Mouse (Mus musculus) midbrain, embryonic 12.5 days (tissue): ENCODE measurements around the gene Anxa3. TPM values are rescaled to one million over a fixed set of nuclear protein-coding genes. Genes with fewer than 3 reads are reported as not detected.

Experiments
- ATAC-seq: fragments of 200-750 bp; cut with Nextera tagmentation; 2 replicates; pipeline ENCODE4 v1.8.0; 2017; ENCODE audit warnings: low read depth, moderate TSS enrichment, moderate library complexity; ENCODE audit not compliant: low FRiP score
- H3K27ac ChIP-seq: fragments of 300-500 bp; sonication (generic); replicated peaks from 2 replicates; pipeline ENCODE4 v1.5.1; 2016; ENCODE audit warnings: mild to moderate bottlenecking
- H3K27me3 ChIP-seq: fragments of 300-500 bp; sonication (generic); 2 replicates; pipeline ENCODE4 v1.6.1; 2016; ENCODE audit warnings: mild to moderate bottlenecking
- H3K36me3 ChIP-seq: fragments of 300-500 bp; sonication (generic); 2 replicates; pipeline ENCODE4 v1.6.1; 2016
- H3K4me1 ChIP-seq: fragments of 300-500 bp; sonication (generic); 2 replicates; pipeline ENCODE4 v1.6.1; 2016
- H3K4me2 ChIP-seq: fragments of 300-500 bp; sonication (generic); replicated peaks from 2 replicates; pipeline ENCODE4 v1.6.1; 2016; ENCODE audit warnings: mild to moderate bottlenecking, moderate library complexity
- H3K4me3 ChIP-seq: fragments of 300-500 bp; sonication (generic); 2 replicates; pipeline ENCODE4 v1.5.1; 2016; ENCODE audit warnings: mild to moderate bottlenecking
- H3K9ac ChIP-seq: fragments of 300-500 bp; sonication (generic); replicated peaks from 2 replicates; pipeline ENCODE4 v1.6.1; 2016; ENCODE audit warnings: mild to moderate bottlenecking, moderate library complexity
- H3K9me3 ChIP-seq: fragments of 300-500 bp; sonication (generic); 2 replicates; pipeline ENCODE4 v1.6.1; 2016; ENCODE audit warnings: mild to moderate bottlenecking
- WGBS: fragments of 180-500 bp; shearing (Covaris S2); methylation state at CpG from one replicate; pipeline ENCODE4 v1.1.7; 2016; 5-methylcytosine and 5-hydroxymethylcytosine counted together
- polyA plus RNA-seq: library from polyadenylated mRNA; unstranded; fragments of >200 nt; fragmentation: Nextera tagmentation; extraction: Ambion mirVana; gene quantifications from 2 replicates; pipeline ENCODE4 v1.2.1, GENCODE M21; 2016

The Anxa3 gene
- polyA plus RNA-seq, 1 experiment from 2014 or later = 50.5 TPM

DNA sequence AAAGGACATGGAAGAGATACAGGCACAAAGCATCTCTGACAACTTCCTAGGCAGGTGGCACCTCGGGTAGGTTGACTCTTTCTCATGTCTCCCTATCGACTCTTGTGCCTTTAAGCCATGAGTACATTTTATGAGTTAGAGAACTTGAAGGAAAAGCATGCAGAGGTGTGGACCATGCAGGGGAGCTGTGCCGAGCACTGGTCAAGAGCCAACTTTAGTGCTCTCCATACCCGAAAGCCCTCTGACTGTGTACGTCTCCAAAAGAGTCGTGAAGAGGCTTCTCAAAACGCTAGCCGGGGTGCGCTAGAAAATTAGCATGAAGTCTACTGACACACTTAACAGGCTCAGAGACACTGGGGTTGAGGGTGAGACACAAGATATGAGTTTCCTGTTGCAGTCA, 6.0 kb downstream of the Anxa3 start:
- Histone ChIP-seq H3K9me3 (no peaks in the 10 kb centered on the region), H3K4me3 (no peak overlapping the region), H3K27me3 (peaks cover 4% of the 10 kb centered on the region), H3K4me1 (no peaks in the 10 kb centered on the region), H3K36me3 (no peaks in the 10 kb centered on the region), H3K9ac (no peak overlapping the region), H3K4me2 (no peak overlapping the region), H3K27ac (no peak overlapping the region)
- WGBS = 90% methylated on average over 9 of the region's 9 CpGs
- no peak for ATAC-seq

- no peak overlapping the region for H3K9ac ChIP-seq
- H3K36me3 ChIP-seq = no peaks in the 10 kb centered on the region
- H3K27me3 ChIP-seq = peaks cover 4% of the 10 kb centered on the region
- ATAC-seq = no peak
- H3K4me2 ChIP-seq = no peak overlapping the region
- H3K4me3 ChIP-seq = no peak overlapping the region
- H3K4me1 ChIP-seq = no peaks in the 10 kb centered on the region
- H3K27ac ChIP-seq = no peak overlapping the region
- no peaks in the 10 kb centered on the region for H3K9me3 ChIP-seq
- WGBS = 92% methylated on average over 9 of the region's 9 CpGs
Measured at GRCm38 (mm10) chr5:96799969-96800368, 6.8 kb downstream of the Anxa3 start.

DNA sequence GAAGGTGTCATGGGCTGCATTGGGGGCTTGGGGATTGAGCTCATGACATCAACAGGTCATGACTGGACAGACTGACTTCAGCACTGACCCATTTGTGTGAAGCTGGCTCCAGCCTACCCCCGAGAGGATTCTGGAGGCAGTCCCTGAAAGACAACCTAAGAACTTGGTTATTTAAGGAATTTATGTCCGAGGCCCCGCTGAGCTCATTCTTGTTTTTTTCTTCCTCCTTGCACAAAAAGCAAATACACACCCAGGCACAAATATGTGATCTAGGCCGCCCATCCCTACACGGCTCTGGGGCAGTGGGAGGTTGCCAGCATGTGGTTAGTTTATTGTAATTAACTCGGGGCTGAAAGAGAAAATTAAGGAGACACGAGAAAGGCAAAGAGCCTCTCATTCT, 9.0 kb downstream of the Anxa3 start:
- Histone ChIP-seq H3K27me3 (no peaks in the 10 kb centered on the region), H3K27ac (no peak overlapping the region), H3K36me3 (no peaks in the 10 kb centered on the region), H3K4me3 (no peak overlapping the region), H3K4me2 (no peak overlapping the region), H3K9me3 (no peaks in the 10 kb centered on the region), H3K4me1 (no peaks in the 10 kb centered on the region), H3K9ac (no peak overlapping the region)
- no peak for ATAC-seq
- 40% methylated on average over 7 of the region's 7 CpGs for whole genome bisulfite sequencing

DNA sequence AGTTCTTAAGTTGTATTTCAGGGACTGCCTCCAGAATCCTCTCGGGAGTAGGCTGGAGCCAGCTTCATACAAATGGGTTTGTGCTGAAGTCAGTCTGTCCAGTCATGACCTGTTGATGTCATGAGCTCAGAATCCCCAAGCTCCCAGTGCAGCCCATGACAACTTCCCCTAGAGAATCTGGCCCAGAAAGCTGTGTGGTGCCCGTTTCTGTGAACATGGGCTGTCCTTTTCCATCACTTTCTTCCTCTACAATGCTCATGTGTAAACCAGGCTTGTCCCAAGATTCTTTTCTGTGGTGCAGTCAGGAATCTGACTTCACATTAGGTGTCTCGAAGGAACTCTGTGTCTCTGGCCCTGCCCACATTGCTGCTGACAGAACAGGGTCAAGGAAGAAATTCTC, 10.0 kb downstream of the Anxa3 start:
- H3K9ac ChIP-seq = no peak overlapping the region
- no peaks in the 10 kb centered on the region for H3K4me1 ChIP-seq
- H3K4me2 ChIP-seq = no peak overlapping the region
- H3K27me3 ChIP-seq = no peaks in the 10 kb centered on the region
- no peak overlapping the region for H3K4me3 ChIP-seq
- H3K36me3 ChIP-seq = no peaks in the 10 kb centered on the region
- H3K27ac ChIP-seq = no peak overlapping the region
- no peak for ATAC-seq
- H3K9me3 ChIP-seq = no peaks in the 10 kb centered on the region
- WGBS = 61% methylated on average over 3 of the region's 3 CpGs

- Histone ChIP-seq H3K9ac (no peak overlapping the region), H3K4me1 (no peaks in the 10 kb centered on the region), H3K9me3 (no peaks in the 10 kb centered on the region), H3K27me3 (no peaks in the 10 kb centered on the region), H3K4me3 (no peak overlapping the region), H3K36me3 (no peaks in the 10 kb centered on the region), H3K27ac (no peak overlapping the region), H3K4me2 (no peak overlapping the region)
- WGBS = 90% methylated on average over 4 of the region's 4 CpGs
- ATAC-seq = no peak
Measured at GRCm38 (mm10) chr5:96804304-96804703, 11.2 kb downstream of the Anxa3 start.

GRCm38 (mm10) chr5:96804813-96805212, 11.7 kb downstream of the Anxa3 start:
- Histone ChIP-seq H3K27ac (no peak overlapping the region), H3K4me3 (no peak overlapping the region), H3K36me3 (no peaks in the 10 kb centered on the region), H3K4me2 (no peak overlapping the region), H3K9ac (no peak overlapping the region), H3K9me3 (no peaks in the 10 kb centered on the region), H3K4me1 (no peaks in the 10 kb centered on the region), H3K27me3 (no peaks in the 10 kb centered on the region)
- 74% methylated on average over 3 of the region's 3 CpGs for whole genome bisulfite sequencing
- no peak for ATAC-seq

DNA sequence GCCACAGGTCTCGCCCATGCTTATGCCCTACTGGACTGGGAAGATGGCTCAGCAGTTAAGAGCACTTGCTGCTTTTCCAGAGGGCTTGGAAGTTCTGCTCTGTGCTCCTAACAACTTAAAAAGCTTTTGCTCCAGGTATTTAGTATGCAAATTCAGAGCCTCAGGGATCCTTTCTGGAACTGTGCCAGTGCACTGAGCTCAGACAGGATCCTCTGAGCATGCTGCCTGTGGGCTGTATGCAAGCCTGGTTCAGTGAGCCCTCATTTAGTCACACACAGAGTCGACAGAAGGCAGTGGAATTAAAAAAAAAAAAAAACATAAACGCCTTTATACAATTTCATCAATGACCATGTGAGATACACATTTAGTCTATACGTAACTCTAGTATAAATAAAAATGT, 17.5 kb downstream of the Anxa3 start:
- 74% methylated on average over 4 of the region's 4 CpGs for WGBS

DNA sequence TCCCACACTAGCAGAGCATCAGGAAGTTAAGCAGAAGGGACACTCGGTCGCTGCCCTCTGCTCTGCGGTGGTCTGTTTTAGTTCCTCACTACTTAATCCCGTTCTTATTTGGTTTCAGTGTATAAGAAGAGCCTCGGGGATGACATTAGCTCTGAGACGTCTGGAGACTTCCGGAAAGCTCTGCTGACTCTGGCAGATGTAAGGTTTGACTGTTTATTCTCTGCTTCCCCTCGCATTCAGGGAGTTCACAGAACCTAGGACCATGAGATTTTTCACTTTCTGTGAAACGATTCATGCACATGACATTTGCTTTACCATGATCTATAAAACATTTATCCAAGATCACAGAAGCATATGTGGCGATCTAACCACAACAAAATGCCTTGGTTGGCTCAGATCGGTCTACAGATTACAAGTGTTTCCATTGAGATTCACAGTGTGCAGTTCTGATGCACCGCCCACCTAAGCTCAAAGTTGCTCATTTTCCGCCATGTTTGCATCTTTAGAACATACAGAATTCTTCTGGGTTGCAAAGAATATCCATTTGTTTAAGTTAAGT, 31.7 kb downstream of the Anxa3 start:
- H3K27me3 ChIP-seq = no peaks in the 10 kb centered on the region
- H3K36me3 ChIP-seq = no peaks in the 10 kb centered on the region
- no peak overlapping the region for H3K4me2 ChIP-seq
- H3K4me1 ChIP-seq = no peaks in the 10 kb centered on the region
- H3K4me3 ChIP-seq = no peak overlapping the region
- no peak for ATAC-seq
- H3K27ac ChIP-seq = no peak overlapping the region
- no peak overlapping the region for H3K9ac ChIP-seq
- 87% methylated on average over 13 of the region's 13 CpGs for WGBS
- H3K9me3 ChIP-seq = no peaks in the 10 kb centered on the region

More for the DNA sequence above, 17.5 kb downstream of the Anxa3 start:
- no peaks in the 10 kb centered on the region for H3K27me3 ChIP-seq
- H3K4me1 ChIP-seq = no peaks in the 10 kb centered on the region
- no peak overlapping the region for H3K4me2 ChIP-seq
- no peak overlapping the region for H3K9ac ChIP-seq
- no peak overlapping the region for H3K4me3 ChIP-seq
- H3K9me3 ChIP-seq = no peaks in the 10 kb centered on the region
- H3K36me3 ChIP-seq = no peaks in the 10 kb centered on the region
- H3K27ac ChIP-seq = no peak overlapping the region
- ATAC-seq = no peak

DNA sequence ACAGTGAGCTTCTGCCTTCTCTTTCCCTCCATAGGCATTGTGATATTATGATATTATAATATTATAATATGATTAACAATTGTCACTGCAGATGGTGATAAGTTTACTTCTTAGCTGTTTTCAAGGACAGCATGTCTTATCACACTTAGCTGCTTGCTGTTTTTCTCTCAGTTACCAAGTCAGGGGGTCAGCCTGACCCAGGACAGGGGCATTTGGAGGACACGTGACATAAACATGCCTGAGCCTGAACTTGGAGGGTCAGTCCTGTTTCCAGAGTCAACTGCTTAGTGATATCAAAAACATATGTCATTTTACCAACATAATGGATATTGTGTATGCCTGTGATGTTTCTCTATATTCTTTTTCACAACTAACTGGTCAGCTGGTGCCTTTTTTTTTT, 34.0 kb downstream of the Anxa3 start:
- WGBS = 75% methylated on average over 1 of the region's 1 CpGs
- no peak for ATAC-seq

GRCm38 (mm10) chr5:96834338-96834737, 41.2 kb downstream of the Anxa3 start:
- no peak overlapping the region for H3K4me2 ChIP-seq
- no peaks in the 10 kb centered on the region for H3K27me3 ChIP-seq
- 86% methylated on average over 5 of the region's 5 CpGs for WGBS
- H3K36me3 ChIP-seq = no peaks in the 10 kb centered on the region
- H3K9me3 ChIP-seq = no peaks in the 10 kb centered on the region
- H3K4me3 ChIP-seq = no peak overlapping the region
- no peak overlapping the region for H3K9ac ChIP-seq
- no peak for ATAC-seq
- no peak overlapping the region for H3K27ac ChIP-seq
- no peaks in the 10 kb centered on the region for H3K4me1 ChIP-seq

More for the DNA sequence above, 34.0 kb downstream of the Anxa3 start:
- no peak overlapping the region for H3K9ac ChIP-seq
- H3K4me2 ChIP-seq = no peak overlapping the region
- H3K27me3 ChIP-seq = no peaks in the 10 kb centered on the region
- H3K36me3 ChIP-seq = no peaks in the 10 kb centered on the region
- H3K4me3 ChIP-seq = no peak overlapping the region
- no peak overlapping the region for H3K27ac ChIP-seq
- no peaks in the 10 kb centered on the region for H3K9me3 ChIP-seq
- H3K4me1 ChIP-seq = no peaks in the 10 kb centered on the region

- Histone ChIP-seq H3K27me3 (no peaks in the 10 kb centered on the region), H3K36me3 (no peaks in the 10 kb centered on the region), H3K4me3 (no peak overlapping the region), H3K4me2 (no peak overlapping the region), H3K27ac (no peak overlapping the region), H3K9me3 (no peaks in the 10 kb centered on the region), H3K4me1 (no peaks in the 10 kb centered on the region), H3K9ac (no peak overlapping the region)
- ATAC-seq = no peak
Measured at GRCm38 (mm10) chr5:96847986-96848385, 54.8 kb downstream of the Anxa3 start.

DNA sequence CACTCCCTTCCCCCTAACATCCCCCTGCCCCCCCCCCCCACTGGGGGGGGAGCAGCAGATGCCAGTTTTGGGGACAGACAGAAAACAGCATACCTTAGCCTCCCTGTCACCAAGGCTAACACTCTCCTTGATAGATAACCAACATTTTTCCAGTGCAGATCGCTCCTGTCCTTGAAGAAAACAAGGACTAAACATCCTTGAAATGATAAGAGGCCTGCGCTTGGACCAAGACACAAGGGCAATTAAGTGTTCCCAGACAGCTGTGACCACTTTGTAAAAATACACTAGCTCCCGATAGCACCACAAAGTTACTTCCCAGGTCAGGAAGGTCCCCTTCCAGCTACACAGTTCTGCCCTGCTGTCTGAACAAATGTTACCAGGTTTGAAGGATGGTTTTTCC, 55.2 kb downstream of the Anxa3 start:
- Histone ChIP-seq H3K4me2 (no peak overlapping the region), H3K4me3 (no peak overlapping the region), H3K36me3 (no peaks in the 10 kb centered on the region), H3K27me3 (no peaks in the 10 kb centered on the region), H3K9ac (no peak overlapping the region), H3K4me1 (no peaks in the 10 kb centered on the region), H3K9me3 (no peaks in the 10 kb centered on the region), H3K27ac (no peak overlapping the region)
- no peak for ATAC-seq
- WGBS = 87% methylated on average over 3 of the region's 3 CpGs

DNA sequence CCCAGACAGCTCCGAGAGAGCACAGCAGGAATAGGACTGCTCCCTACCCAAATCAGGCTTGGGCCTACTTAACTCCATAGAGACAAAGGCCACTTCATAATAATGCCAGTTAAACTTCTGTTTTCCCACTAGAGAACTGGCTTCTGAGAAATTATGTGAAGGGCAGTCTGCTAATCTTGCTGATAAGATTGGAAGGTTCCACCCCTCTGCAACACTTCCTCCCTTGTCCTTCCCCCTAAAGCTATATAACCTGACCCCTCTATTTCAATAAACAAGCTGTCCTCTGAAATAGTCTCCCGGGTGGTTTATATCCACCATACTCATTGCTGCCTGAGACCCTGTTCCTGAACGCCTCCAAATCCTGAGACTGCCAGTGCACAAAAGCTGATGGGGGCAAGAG, 56.1 kb downstream of the Anxa3 start:
- no peak for ATAC-seq
- H3K4me1 ChIP-seq = no peaks in the 10 kb centered on the region
- H3K9ac ChIP-seq = no peak overlapping the region
- no peaks in the 10 kb centered on the region for H3K36me3 ChIP-seq
- no peak overlapping the region for H3K4me2 ChIP-seq
- H3K27ac ChIP-seq = no peak overlapping the region
- H3K4me3 ChIP-seq = no peak overlapping the region
- H3K27me3 ChIP-seq = no peaks in the 10 kb centered on the region
- WGBS = 82% methylated on average over 3 of the region's 3 CpGs
- H3K9me3 ChIP-seq = no peaks in the 10 kb centered on the region
